Comparison of ENCODE assay signal across 8 mouse cellular contexts in the genomic region with DNA sequence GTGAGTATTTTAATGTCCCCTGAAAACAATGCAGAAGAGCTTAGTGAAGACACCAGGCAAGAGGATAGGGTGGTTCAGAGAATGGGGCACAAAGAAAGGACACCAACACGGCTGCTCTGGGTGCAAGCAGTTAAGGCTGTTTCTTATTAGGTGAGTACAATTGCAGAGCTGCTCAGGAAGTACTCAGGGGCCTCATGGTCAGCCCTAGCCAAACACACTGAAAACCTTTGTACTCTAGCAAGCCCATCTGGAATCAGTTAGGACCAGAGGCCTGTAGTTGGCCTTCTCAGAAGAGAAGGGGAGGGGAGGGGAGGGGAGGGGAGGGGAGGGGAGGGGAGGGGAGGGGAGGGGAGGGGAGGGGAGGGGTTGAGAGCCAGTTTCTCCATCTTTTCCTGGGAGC. TPM values are rescaled to one million over a fixed set of nuclear protein-coding genes. Genes with fewer than 3 reads are reported as not detected.
DNase-seq lines count a peak whose midpoint lies in the region; ATAC-seq and TF ChIP-seq lines count a peak whose summit lies in the region.

No protein-coding gene starts in this region.

- H3K27me3 ChIP-seq in heart, embryonic 16.5 days (ENCODE audit: control insufficient read depth, insufficient read depth, low read length): no peaks in the 10 kb centered on the region
- H3K27me3 ChIP-seq in cerebellum, adult 2 months (ENCODE audit: control insufficient read depth, insufficient read depth, low read length): no peaks in the 10 kb centered on the region

- peak overlapping the region; percentile 83 for H3K27ac ChIP-seq in heart, embryonic 16.5 days (ENCODE audit: low read length)
- H3K27ac ChIP-seq in cerebellum, adult 2 months (ENCODE audit: insufficient read depth, low read length): no peak overlapping the region; the same call in 1 of the 2 replicates

- no peaks in the 10 kb centered on the region for H3K36me3 ChIP-seq in heart, embryonic 16.5 days (ENCODE audit: control insufficient read depth, insufficient read depth)

- 31% methylated on average over 1 of the region's 1 CpGs for WGBS in heart, embryonic 16.5 days
- WGBS in cerebellum, adult 2 months: 51% methylated on average over 1 of the region's 1 CpGs

- peak overlapping the region; percentile 38; the same call in 1 of the 2 replicates for H3K9ac ChIP-seq in heart, embryonic 16.5 days (ENCODE audit: low read length)

- TF ChIP-seq POLR2A in cerebellum, adult 2 months (IDR thresholded peaks at IDR 0.05; ENCODE audit: borderline replicate concordance, insufficient read depth, low read length): no peak

- H3K9me3 ChIP-seq in heart, embryonic 16.5 days (replicated peaks; ENCODE audit: control insufficient read depth, low read length): no peaks in the 10 kb centered on the region

- DNase-seq in adipocyte (ENCODE audit: low spot score): peak; percentile 74
- peak; percentile 92 for DNase-seq in embryo, embryonic 10.5 days (ENCODE audit: low spot score)
- DNase-seq in mesoderm, embryonic 11.5 days (ENCODE audit: low read depth, low spot score): peak; percentile 86
- no peak for DNase-seq in cerebellum, adult 2 months
- no peak for DNase-seq in cerebellum, postnatal 10 days
- no peak for DNase-seq in thymus, postnatal 0 days (ENCODE audit: low spot score)

- ATAC-seq in heart, embryonic 16.5 days (replicated peaks; ENCODE audit: extremely low read depth, insufficient read depth, low FRiP score): no peak; the same call in 1 of the 2 replicates
- ATAC-seq in erythroid progenitor cell, adult 5-6 weeks (replicated peaks; ENCODE audit: low FRiP score, poor library complexity, severe bottlenecking): no peak

- H3K4me1 ChIP-seq in heart, embryonic 16.5 days (ENCODE audit: control insufficient read depth, insufficient read depth, low read length): peaks cover 43% of the 10 kb centered on the region
- H3K4me1 ChIP-seq in cerebellum, adult 2 months (ENCODE audit: control insufficient read depth, insufficient read depth, low read length): peaks cover 25% of the 10 kb centered on the region

- no peak overlapping the region for H3K4me2 ChIP-seq in heart, embryonic 16.5 days (ENCODE audit: low read depth, low read length)

- no peak for TF ChIP-seq CTCF in cerebellum, adult 2 months (IDR thresholded peaks at IDR 0.05; ENCODE audit: borderline replicate concordance, insufficient read depth, low read depth, low read length)

- H3K4me3 ChIP-seq in heart, embryonic 16.5 days (ENCODE audit: low read length): no peak overlapping the region
- no peak overlapping the region for H3K4me3 ChIP-seq in cerebellum, adult 2 months (replicated peaks; ENCODE audit: insufficient read depth, low read depth, low read length)

RNA-seq across cellular contexts. Expression of a gene that starts 52.2 kb away (rescaled TPM):
- polyA plus RNA-seq in heart, embryonic 16.5 days (2015; fragmentation: Nextera tagmentation; extraction: Ambion mirVana): 61.8 and 64.7 TPM in 2 replicates
- 177 and 188 TPM in 2 replicates for polyA plus RNA-seq in cerebellum, adult 2 months (2012; rRNA removed)
- 6.5 and 8.4 TPM in 2 replicates for polyA plus RNA-seq in thymus, postnatal 0 days (2015; fragmentation: Nextera tagmentation; extraction: Ambion mirVana)
- not detected in 2 replicates for total RNA-seq in erythroid progenitor cell, adult 5-6 weeks (2015; ENCODE audit: low replicate concordance)
- total RNA-seq in erythroid progenitor cell, adult 5-6 weeks (2017; ENCODE audit: low replicate concordance): not detected in 2 replicates

Comparison
In these comparisons a context has a peak if more than half of its experiments do, and no peak if none do; other contexts are left out.
1. DNase-seq: peak in adipocyte (single experiment), embryo, embryonic 10.5 days (single experiment) and mesoderm, embryonic 11.5 days (single experiment); none in cerebellum, adult 2 months (0 of 2), cerebellum, postnatal 10 days (0 of 2) and thymus, postnatal 0 days (single experiment).